Mouse (Mus musculus) CH12F3 (cell line): ENCODE measurements around the gene Ccdc88c.

Source experiments
- in situ Hi-C: fragments of 300-500 bp; cut with MboI; formaldehyde crosslinking; loops from 2 replicates; pipeline ENCODE4 v1.14.3; 2020; ENCODE audit warnings: low sequenced_read_pairs

Ccdc88c gene

DNA sequence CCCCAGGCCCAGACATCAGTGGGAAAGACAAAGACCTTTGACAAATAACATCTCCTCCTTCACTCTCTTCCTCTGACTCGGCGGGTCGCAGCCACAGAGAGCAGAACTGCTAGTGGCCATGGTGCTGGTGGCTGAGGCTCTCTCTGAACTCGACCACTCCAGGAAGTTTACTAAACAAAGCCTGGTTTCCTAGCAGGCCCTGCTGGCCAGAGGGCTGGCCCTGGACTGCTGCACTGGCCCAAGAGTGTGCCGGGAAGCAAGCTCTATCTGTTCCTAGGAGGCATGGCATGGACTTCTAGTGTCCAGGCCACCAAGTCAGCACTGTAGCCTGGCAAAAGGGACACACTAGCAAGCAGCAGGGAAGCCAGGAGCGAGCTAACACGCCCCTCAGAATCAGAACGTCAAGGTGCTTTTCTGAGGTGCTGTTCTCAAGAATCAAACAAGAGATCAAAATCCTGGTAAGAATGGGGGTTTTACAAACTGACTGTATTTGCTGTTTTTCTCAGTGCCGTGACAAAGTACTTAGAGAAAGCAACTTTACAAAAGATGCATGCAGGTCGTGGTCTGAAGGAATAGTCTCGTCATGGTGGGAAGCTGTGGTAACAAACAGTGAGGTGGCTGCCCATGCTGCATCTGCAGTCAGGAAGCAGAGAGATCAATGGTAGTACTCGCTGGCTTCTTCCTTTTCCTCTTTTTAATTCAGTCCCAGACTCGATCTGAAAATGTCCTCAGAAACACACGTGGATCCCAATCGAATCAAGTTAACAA, 50.7 kb downstream of the Ccdc88c start:
- in situ Hi-C loops: no loop called here

DNA sequence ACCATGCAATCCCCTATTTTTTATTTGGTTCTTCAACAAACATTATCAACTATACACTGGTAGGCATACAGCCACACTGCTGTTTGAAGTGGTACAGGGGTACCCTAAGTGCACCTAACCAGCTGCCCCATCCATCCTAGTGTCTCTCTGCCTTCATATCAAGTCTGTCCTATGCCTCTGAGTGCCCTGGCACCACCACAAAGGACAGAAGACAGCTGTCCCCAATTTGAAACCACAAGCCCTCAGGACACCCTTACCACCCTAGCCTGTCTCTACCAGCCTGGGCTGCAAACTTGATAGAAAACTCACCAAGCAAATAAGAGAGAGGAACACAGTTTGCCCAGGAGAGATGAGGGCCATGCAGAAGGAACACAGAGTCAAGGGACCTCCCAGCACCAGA, 51.3 kb downstream of the Ccdc88c start:
- in situ Hi-C loops: no loop called here

DNA sequence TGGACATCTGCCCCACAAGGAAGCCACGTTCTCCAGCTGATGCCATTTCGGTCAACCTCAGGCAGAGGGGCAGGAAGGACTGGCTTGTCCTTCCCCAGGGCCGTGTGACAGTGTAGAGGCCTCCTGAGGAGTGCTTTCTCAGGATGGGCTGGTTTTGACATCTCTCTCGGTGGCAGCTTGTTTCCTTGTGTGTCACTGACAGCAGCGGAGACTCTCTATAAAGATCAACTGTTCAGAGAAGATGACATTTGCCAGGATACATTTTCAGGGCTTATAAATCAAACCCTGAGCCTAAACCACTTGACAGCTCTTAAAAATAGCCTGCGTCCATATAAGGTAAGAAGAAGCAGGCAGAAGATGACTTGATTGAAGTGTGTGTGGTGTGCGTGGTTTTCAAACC, 59.0 kb downstream of the Ccdc88c start:
- in situ Hi-C loops: no loop called here

DNA sequence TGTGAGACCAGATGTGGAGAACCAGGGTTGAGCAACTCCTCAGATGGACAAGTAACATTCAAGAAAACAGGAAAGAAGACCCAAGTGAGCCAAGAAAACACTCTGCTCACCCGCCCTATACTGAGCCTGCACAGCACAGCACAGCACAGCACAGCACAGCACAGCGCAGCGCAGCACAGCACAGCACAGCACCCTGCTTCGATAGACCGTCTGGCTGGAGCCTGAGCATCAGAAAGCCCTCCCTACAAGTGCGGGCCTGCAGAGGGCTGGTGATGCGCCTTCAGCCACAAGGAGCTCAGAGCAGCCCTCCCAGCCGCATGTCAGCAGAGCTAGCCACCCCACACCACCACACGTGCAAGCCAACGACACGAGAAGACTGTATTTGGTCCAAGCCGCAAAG, 61.5 kb downstream of the Ccdc88c start:
- in situ Hi-C loops: no loop called here

DNA sequence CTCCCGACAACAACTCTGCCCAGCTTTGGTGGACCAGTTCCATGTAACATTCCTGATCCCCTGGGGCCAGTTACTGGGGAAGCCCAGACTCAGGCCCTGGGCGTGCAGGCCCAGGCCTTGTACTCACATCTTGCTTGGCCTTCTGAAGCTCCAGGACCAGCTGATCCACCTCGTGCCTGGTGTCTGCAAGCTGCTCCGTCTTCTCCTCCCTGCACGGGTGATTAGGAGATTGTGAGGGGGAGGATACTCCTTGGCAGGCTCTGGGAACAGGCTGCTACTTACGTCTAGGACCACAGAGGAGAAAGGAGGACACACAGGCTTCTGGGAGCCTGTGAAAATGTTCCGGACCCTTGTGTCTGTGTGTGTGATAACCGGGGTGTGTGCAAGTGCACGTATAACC, 62.6 kb downstream of the Ccdc88c start:
- in situ Hi-C loops: no loop called here

DNA sequence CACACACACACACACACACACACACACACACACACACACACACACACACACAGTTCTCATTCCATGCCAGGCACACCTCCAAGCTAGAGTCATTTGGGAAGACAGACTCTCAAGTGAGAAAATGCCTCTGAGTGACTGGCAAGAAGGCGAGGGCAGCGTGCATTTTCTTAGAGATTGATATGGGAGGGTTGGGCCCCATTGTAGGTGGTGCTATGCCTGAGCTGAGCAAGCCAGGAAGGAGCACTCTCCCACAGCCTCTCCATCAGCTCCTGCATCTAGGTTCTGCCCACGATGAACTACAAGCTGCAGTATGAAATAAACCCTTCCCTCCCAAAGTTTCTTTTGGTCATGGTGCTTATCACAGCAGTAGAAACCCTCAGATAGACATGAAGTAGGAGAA, 63.6 kb downstream of the Ccdc88c start:
- in situ Hi-C loops: no loop called here

DNA sequence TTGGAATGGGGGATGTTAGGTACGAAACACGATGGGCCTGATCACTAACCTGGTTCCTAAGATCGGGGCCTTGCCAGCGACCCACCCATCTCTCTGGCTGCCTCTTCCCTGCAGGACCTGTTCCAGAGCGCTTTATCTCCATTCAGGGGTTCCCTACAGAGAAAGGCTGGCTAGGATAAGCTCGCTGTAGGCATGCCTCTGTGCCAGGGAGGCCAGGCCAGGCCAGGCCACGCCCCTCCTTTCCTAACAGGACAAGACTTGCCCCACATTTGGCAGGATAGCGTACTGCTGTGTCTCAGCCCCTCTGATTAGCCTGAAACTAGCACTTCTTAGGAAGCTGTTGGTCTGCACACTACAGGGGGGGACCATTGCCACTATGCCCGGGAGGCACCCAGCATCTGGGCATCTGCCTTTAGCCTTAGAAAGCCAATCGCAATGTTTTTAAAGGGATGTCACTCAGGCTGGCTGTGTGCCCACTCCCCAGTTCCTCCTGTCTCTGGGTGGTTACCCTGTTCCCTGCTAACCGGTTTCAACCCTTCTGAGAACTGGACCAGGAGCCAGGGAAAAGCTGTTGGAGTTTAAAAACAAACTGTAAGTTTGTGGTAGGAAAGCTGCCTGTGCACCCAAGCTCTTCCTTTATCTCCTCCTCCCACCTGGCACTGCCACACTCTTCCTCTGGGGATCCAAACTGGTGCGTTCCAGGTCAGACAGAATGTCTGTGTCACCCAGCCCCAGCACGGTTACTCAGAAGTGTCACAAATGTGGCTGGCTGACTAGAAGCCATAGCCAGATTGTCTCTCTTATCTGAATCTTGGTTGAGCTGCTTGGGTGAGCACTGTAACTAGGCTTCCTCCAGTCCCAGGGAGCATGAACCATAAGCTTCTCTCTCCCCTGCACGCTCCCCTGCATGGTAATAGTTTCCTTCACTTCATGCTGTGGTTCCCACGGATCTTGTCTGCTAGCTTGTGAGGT, 69.9 kb downstream of the Ccdc88c start:
- in situ Hi-C loops: loop anchor here (5.0 kb wide), 1 partner anchor 73 kb away; no protein-coding TSS in a partner anchor

DNA sequence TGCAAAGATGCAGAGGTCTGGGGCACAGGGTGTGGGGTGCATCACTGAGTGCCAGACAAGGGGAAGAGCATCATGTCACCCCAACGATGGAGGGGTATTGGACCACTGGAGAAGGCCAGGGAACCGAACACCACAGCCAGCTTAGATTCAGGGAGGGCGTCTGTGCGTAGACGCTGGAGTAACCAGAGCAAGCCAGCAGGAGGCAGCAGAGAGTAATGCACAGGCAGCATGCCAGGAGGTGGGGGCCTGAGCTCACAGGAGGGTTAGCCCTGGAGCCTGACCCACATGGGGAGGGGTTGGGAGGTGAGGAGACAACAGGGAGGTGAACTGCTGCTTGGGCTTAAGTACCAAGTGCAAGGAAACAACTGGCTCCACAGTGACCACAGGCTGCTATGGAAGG, 70.8 kb downstream of the Ccdc88c start:
- in situ Hi-C loops: loop anchor here (5.0 kb wide), 1 partner anchor 74 kb away; no protein-coding TSS in a partner anchor

DNA sequence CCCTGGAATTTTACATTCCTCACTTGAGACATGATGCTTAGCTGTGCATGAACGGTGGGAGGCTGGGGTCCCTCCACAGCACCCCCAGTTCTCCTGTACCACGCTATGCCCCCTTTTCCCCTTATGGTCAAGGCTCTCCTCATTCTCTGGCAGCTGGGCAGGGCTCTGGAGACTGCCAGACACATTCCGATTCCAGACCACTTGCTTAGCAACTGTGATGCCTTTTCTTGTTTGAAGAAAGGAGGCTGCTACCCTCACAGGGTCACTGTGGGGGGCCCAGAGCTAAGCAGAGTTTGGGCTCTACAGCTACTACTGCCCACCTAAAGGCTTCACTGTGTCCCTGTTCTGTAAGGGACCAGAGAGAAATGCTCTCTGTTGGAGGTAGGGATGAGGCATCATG, 71.6 kb downstream of the Ccdc88c start:
- in situ Hi-C loops: loop anchor here (5.0 kb wide), 1 partner anchor 75 kb away; no protein-coding TSS in a partner anchor

DNA sequence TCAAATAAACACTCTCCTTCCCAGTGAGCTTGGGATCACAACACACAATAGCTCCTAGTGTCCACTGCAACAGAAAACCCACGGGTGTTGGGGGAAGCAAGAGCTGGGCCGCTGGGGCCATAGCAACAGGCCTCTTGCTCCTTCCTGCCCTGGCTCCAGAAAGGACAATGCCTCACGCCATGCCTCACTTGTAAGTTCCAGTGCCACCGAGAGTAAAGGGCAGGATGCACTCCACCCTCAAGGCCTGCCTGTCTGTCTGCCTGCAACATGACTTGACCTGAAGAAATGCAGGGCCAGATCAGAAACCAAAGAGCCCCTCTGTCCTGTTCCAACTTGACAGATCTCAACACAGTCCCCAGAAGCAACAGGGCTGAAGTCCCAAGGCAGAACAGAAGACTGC, 72.0 kb downstream of the Ccdc88c start:
- in situ Hi-C loops: loop anchor here (5.0 kb wide), 1 partner anchor 75 kb away; no protein-coding TSS in a partner anchor

DNA sequence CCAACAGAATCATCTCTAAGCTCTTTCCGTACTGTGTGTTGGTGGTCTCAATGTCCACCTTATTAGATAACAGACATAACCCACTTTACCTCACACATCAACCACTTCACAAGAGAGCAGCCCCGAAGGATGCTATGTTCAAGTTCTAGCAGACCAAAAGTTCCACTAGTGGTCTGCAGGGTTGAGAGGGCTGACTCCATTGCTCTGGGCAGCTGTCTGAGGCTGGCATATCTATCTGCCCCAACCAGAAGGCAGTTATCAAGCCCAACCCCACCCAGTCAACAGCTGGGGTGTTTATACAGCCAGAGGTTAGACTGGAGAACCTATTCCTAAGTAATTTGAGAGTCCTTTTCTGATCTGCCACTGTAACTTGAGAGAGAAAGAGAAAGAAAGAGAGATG, 72.8 kb downstream of the Ccdc88c start:
- in situ Hi-C loops: loop anchor here (5.0 kb wide), 1 partner anchor 76 kb away; no protein-coding TSS in a partner anchor

DNA sequence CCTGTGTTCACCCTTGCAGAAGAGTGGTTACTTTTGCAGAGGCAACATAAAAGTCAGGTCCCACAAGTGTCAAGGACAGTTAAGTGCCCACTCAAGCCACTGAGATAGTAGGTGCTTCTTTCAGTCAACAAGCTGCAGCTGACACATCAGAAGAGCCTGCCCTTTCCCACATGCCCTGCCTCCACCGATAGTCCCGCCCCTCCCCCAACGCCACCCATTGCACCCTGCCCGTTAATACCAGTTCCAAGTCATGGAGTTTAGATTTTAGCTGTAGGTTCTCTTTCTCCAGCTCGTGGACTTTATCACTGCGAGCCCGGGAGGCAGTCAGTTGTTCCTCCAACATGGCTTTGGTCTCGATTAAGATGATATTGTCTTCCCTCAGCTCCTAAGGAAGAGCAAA, 74.9 kb downstream of the Ccdc88c start:
- in situ Hi-C loops: no loop called here

DNA sequence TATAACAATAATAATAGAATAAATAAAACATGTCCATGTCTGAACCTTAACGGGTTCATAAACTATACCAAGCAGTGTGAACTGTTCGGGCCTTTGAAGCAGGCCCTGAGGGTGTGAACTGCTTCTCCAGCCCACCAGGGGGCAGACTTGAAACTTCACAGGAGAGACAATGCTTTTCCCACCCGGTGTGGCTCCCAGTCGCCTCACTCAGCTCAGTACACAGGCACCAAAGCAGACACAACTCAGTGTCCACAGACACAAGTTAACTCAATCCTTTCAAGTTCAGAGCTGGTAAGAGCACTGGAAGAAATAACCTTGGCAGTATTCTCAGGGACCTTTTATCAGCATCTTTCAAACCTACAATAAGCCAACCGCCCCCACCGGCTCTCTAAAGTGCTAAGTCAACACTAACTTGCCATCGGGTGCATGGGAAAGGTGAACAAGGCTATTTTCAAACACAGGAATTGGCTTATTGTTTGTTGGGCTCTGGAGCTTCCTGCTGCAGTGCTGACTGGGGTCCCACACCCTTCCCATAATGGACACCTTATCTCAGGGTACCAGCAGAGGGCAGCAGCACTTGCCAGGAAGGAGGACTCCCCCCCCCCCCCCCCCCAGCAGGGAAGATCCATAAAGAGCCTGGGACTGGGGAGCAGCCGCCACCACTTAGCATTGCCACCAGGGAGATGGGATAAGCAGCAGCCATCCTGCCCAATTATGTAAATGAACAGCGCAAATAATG, 76.5 kb downstream of the Ccdc88c start:
- in situ Hi-C loops: no loop called here

DNA sequence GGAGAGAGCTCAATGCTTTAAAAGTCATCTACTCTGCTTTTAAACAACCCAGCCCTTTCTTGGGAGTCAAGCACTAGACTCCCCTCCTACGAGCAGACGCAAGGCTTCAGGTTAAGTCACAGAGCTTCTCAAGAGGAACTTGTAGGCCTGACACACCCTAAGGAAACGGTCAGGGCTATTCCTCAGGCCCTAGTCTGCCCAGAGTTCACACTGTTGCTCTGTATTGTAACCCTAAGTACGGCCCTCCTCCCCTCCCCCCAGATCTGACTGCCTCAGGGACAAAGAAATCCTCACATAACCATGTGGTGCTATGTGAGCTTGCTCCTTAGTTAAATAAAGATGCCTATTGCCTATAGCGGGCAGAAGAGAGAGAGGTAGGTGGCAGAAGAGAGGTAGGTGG, 79.7 kb downstream of the Ccdc88c start:
- in situ Hi-C loops: loop anchor here (25.0 kb wide), 1 partner anchor 413 kb away; no protein-coding TSS in a partner anchor

DNA sequence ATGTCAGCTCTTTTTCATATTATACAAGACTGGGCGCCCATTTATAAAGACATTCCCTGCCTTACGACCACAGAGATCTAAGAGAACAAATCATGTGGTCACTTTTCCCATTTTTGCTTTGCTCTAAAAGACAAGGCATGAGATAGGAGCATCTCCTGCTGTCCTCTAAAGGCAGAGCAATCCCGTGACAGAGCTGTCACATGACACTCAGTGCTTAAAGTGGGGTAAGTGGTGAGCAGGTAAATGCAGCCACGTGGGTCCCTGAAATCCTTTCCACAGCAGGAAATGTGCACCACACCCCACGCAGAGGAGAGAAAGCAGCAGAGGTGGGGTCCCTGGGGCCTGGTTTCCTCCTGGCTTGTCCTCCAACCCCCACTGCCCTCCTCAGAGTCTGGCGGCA, 80.8 kb downstream of the Ccdc88c start:
- in situ Hi-C loops: loop anchor here (25.0 kb wide), 1 partner anchor 414 kb away; no protein-coding TSS in a partner anchor

DNA sequence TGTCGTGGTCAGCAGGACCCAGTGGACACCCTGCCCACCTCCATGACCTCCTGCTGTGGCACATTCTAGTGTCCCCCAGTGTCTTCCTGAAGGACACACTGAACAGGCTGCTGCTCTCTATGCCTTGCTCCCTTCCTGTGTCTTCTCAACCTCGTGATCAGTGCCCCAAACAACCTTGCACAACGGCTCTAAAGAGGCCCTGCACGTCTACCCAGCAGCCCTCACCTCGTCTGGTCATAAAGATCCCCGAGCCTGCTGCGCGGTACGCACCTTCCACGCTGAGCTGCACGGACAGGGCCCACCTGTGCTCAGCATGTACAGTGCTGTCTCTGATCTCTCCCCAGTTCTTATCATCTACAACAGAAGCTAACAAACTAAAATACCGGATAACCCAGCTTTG, 82.9 kb downstream of the Ccdc88c start:
- in situ Hi-C loops: loop anchor here (25.0 kb wide), 1 partner anchor 416 kb away; no protein-coding TSS in a partner anchor

DNA sequence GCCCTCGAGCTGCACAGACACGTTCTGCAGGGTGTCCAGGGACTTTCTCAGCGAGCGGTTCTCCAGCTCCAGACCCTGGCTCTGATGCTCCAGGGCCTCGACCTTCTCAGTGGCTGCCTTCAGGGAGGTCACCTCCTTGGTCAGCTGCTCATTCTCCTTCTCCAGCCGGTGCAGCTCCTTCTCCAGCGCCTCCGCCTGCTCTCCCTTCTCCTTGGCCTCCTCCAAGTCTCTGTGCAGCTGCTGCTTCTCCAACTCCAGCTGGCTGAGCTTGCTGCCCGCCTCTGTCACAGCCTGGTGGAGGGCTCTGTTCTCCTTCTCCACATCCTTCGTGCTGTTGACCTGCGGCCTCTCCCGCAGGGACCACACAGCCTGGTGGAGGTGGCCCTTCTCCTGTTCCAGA, 83.4 kb downstream of the Ccdc88c start:
- in situ Hi-C loops: loop anchor here (25.0 kb wide), 1 partner anchor 417 kb away; no protein-coding TSS in a partner anchor

DNA sequence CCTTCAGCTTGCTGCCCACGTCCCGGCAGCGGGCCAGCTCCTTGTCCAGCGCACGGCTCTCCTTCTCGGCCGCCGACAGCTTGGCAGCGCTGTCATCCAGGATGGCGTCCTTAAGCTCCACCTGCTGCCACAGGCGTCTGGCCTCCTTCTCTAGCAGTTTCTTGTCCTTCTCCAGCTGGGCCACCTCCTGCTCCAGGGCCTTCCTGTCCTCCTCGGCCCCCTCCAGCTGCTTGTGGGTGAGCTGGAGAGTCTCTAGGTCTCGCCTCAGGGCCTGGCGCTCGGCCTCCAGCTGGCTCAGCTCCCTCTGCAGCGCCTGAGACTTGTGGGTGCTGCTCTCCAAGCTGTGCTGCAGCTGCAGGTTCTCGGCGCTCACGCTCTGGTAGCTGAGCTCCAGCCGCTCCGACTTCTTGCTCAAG, 83.9 kb downstream of the Ccdc88c start:
- in situ Hi-C loops: loop anchor here (25.0 kb wide), 1 partner anchor 417 kb away; no protein-coding TSS in a partner anchor

DNA sequence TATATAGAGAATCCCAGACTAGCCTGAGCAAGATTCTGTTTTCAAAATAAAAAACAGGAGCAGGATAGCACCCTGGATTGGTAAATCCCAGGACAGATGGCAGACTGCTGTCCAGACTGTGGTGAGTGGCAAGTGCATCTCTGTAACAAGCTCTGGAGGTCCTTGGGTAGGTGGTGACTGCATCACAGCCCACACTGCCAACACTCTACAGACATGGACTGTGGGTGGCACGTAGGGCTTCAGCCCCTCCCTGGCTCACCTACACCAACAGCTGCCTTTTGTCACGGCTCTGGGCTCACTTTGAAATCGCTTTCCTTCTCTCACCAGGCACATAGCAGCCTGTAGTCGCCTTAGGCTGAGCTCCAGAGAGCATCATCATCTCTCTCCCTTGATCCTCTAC, 85.7 kb downstream of the Ccdc88c start:
- in situ Hi-C loops: loop anchor here (25.0 kb wide), 1 partner anchor 419 kb away; no protein-coding TSS in a partner anchor

DNA sequence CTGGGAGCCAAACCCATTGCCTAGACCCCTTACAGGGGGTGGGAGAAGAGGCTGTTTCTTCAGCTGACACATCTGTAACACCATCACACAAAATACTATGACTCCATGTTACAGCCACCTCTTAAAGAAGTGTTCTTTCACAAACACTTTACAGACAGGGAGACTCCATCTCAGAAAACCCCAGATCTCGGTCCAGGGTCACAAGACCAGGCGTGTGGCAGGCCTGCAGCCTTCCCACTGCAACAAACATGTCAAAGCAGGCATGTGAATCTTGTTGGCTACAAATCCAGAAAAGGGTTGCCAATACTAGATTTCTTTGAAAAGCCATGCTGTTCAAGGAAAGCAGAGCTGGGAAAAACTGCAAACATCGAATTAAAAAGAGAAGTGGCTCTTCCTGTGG, 87.5 kb downstream of the Ccdc88c start:
- in situ Hi-C loops: loop anchor here (25.0 kb wide), 1 partner anchor 421 kb away; no protein-coding TSS in a partner anchor
